Mouse (Mus musculus) liver, adult 2 months (tissue): ENCODE results near the gene Hcrtr1. TPM values are rescaled to one million over a fixed set of nuclear protein-coding genes. Genes with fewer than 3 reads are reported as not detected.

Source experiments
- DNase-seq: peaks from one replicate; pipeline ENCODE4 v3.0.0-alpha.2; 2011; ENCODE audit warnings: low read depth, low spot score; ENCODE audit errors: extremely low read depth
- H3K27ac ChIP-seq: fragments of 200-500 bp; replicated peaks from 2 replicates; pipeline ENCODE4 v1.5.1; 2012; ENCODE audit warnings: low read depth, mild to moderate bottlenecking, control low read depth, inconsistent platforms, low read length; ENCODE audit not compliant: insufficient read depth
- H3K27me3 ChIP-seq: fragments of 200-500 bp; 2 replicates; pipeline ENCODE4 v1.6.1; 2012; ENCODE audit warnings: mild to moderate bottlenecking, moderate library complexity, low read length, inconsistent platforms; ENCODE audit not compliant: control insufficient read depth, insufficient read depth
- H3K36me3 ChIP-seq: fragments of 200-500 bp; 2 replicates; pipeline ENCODE4 v1.6.1; 2012; ENCODE audit warnings: low read length, inconsistent platforms; ENCODE audit not compliant: control insufficient read depth, insufficient read depth
- H3K4me1 ChIP-seq: fragments of 200-500 bp; 2 replicates; pipeline ENCODE4 v1.6.1; 2011; ENCODE audit warnings: low read length; ENCODE audit not compliant: control insufficient read depth, insufficient read depth
- H3K4me3 ChIP-seq: fragments of 200-500 bp; 2 replicates; pipeline ENCODE4 v1.5.1; 2011; ENCODE audit warnings: low read depth, mild to moderate bottlenecking, control low read depth, low read length, moderate library complexity; ENCODE audit not compliant: insufficient read depth
- H3K79me2 ChIP-seq: fragments of 200-500 bp; 2 replicates; pipeline ENCODE4 v1.6.1; 2012; ENCODE audit warnings: inconsistent platforms, mild to moderate bottlenecking, low read length, moderate library complexity; ENCODE audit not compliant: control insufficient read depth, insufficient read depth
- H3K9ac ChIP-seq: fragments of 200-500 bp; 2 replicates; pipeline ENCODE4 v1.6.1; 2012; ENCODE audit warnings: low read depth, mild to moderate bottlenecking, control low read depth, inconsistent platforms, low read length
- CTCF ChIP-seq: fragments of 200-500 bp; IDR thresholded peaks from 2 replicates; pipeline ENCODE4 v1.5.1; 2011; ENCODE audit warnings: low read depth, low read length, control low read depth
- POLR2A ChIP-seq: fragments of 200-500 bp; IDR thresholded peaks from 2 replicates; pipeline ENCODE4 v1.6.1; 2011; ENCODE audit warnings: low read length, control low read depth; ENCODE audit not compliant: insufficient read depth; ENCODE audit errors: extremely low read depth
- WGBS: fragments of 180-500 bp; shearing (Covaris S2); methylation state at CpG from one replicate; pipeline ENCODE4 v1.1.7; 2018; 5-methylcytosine and 5-hydroxymethylcytosine counted together
- polyA plus RNA-seq: library from polyadenylated mRNA; depleted of rRNA; stranded (reverse); fragments of >200 nt; gene quantifications from 2 replicates; pipeline ENCODE4 v1.2.3, GENCODE M21; 2012; rRNA removed
- total RNA-seq: library from RNA; depleted of rRNA; stranded (reverse); fragments of >200 nt; gene quantifications from 2 replicates; pipeline ENCODE4 v1.2.3, GENCODE M21; 2014; rRNA removed

Gene Hcrtr1
- total and polyA plus RNA-seq, 2 experiments, result 0.04 TPM; not detected in 1

- WGBS, result 52% methylated on average over 9 of the region's 9 CpGs
- Histone ChIP-seq H3K4me1 (no peaks in the 10 kb centered on the region), H3K27ac (no peak overlapping the region), H3K79me2 (no peaks in the 10 kb centered on the region), H3K4me3 (no peak overlapping the region), H3K27me3 (no peaks in the 10 kb centered on the region; the same call in 1 of the 2 replicates), H3K36me3 (no peaks in the 10 kb centered on the region), H3K9ac (no peak overlapping the region)
- TF ChIP-seq CTCF (no peak), POLR2A (no peak)
- DNase-seq, result no peak
Measured at GRCm38 (mm10) chr4:130082211-130082610, 56.9 kb downstream of the Hcrtr1 start.

GRCm38 (mm10) chr4:130081345-130082190 lies 57.6 kb downstream of the Hcrtr1 start:
- WGBS, result 74% methylated on average over 19 of the region's 19 CpGs
- H3K79me2 ChIP-seq, result no peaks in the 10 kb centered on the region
- no peak overlapping the region for H3K27ac ChIP-seq
- TF ChIP-seq POLR2A, result no peak
- TF ChIP-seq CTCF, result no peak
- no peak overlapping the region for H3K9ac ChIP-seq
- no peak overlapping the region for H3K4me3 ChIP-seq
- no peaks in the 10 kb centered on the region; the same call in 1 of the 2 replicates for H3K27me3 ChIP-seq
- no peaks in the 10 kb centered on the region for H3K4me1 ChIP-seq
- no peaks in the 10 kb centered on the region for H3K36me3 ChIP-seq
- DNase-seq, result peak; percentile 31

Other genes with a start within 250 kb of the Hcrtr1 start
- not detected in 2 replicates for gene Spocd1, start 210.1 kb downstream of the Hcrtr1 start, total RNA-seq
- gene Spocd1, start 210.1 kb downstream of the Hcrtr1 start, polyA plus RNA-seq, result not detected in 2 replicates
- gene Adgrb2, start 154.5 kb downstream of the Hcrtr1 start, total RNA-seq, result 0.07 TPM in 1 of 2 replicates, not detected in the other
- 0.06 TPM in 1 of 2 replicates, not detected in the other for gene Adgrb2, start 154.5 kb downstream of the Hcrtr1 start, polyA plus RNA-seq
- gene Col16a1, start 91.5 kb downstream of the Hcrtr1 start, total RNA-seq, result 1.9 and 2.4 TPM in 2 replicates
- 1.9 and 2.0 TPM in 2 replicates for gene Col16a1, start 91.5 kb downstream of the Hcrtr1 start, polyA plus RNA-seq
- 23.1 and 30.1 TPM in 2 replicates for gene Pef1, start 36.8 kb downstream of the Hcrtr1 start, total RNA-seq
- gene Pef1, start 36.8 kb downstream of the Hcrtr1 start, polyA plus RNA-seq, result 77.2 and 79.8 TPM in 2 replicates
- gene Tinagl1, start 35.8 kb upstream of the Hcrtr1 start, total RNA-seq, result 13.3 and 21.4 TPM in 2 replicates
- gene Tinagl1, start 35.8 kb upstream of the Hcrtr1 start, polyA plus RNA-seq, result 30.5 and 35.3 TPM in 2 replicates
- not detected in 2 replicates for gene Gm853, start 83.0 kb upstream of the Hcrtr1 start, total RNA-seq
- not detected in 2 replicates for gene Gm853, start 83.0 kb upstream of the Hcrtr1 start, polyA plus RNA-seq
- gene Serinc2, start 139.8 kb upstream of the Hcrtr1 start, total RNA-seq, result 0.87 and 1.1 TPM in 2 replicates
- gene Serinc2, start 139.8 kb upstream of the Hcrtr1 start, polyA plus RNA-seq, result 20.9 and 22.5 TPM in 2 replicates
- gene Fabp3, start 169.2 kb upstream of the Hcrtr1 start, total RNA-seq, result 0.34 and 4.2 TPM in 2 replicates
- 0.19 TPM in 1 of 2 replicates, not detected in the other for gene Fabp3, start 169.2 kb upstream of the Hcrtr1 start, polyA plus RNA-seq
- not detected in 2 replicates for gene Gm10570, start 169.3 kb upstream of the Hcrtr1 start, total RNA-seq
- not detected in 2 replicates for gene Gm10570, start 169.3 kb upstream of the Hcrtr1 start, polyA plus RNA-seq
- 9.5 and 10.0 TPM in 2 replicates for gene Zcchc17, start 220.6 kb upstream of the Hcrtr1 start, total RNA-seq
- gene Zcchc17, start 220.6 kb upstream of the Hcrtr1 start, polyA plus RNA-seq, result 15.6 and 16.7 TPM in 2 replicates
- gene Snrnp40, start 220.8 kb upstream of the Hcrtr1 start, total RNA-seq, result 10.8 and 11.5 TPM in 2 replicates
- gene Snrnp40, start 220.8 kb upstream of the Hcrtr1 start, polyA plus RNA-seq, result 9.1 and 10.5 TPM in 2 replicates